In the genomic region with DNA sequence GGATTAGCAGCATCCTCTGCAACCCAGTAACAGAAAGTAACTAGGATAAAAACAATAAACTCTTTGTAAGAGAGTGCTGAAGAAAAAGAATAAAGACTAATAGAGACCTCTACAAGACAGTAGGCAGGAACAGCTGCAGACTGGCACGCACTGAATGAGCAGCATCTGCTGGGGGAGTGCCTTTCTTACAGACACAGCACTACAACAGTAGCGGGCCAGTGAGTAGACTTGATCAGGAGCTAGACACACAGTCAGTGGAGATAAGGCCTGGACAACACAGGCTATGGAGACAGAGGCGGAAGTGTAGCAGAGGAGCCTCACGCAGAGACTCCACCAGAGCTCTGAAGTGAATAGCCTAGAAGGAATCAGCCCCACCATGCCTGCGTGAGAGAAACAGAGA, we compare ENCODE assay signal across 21 mouse cellular contexts. TPM values are rescaled to one million over a fixed set of nuclear protein-coding genes. Genes with fewer than 3 reads are reported as not detected.
DNase-seq lines count a peak whose midpoint lies in the region; ATAC-seq and TF ChIP-seq lines count a peak whose summit lies in the region.
"Had no signal": no experiment of that assay in that cellular context is flagged by ENCODE, and none has a peak within 500 bp of the region (broad histone marks: within the 10 kb centered on the region; RNA-seq: fewer than 3 reads in every experiment).

No protein-coding gene starts in this region.

- H3K36me3 ChIP-seq in hindbrain, embryonic 10.5 days: peaks cover 34% of the 10 kb centered on the region
- H3K36me3 ChIP-seq in hindbrain, embryonic 14.5 days (replicated peaks; ENCODE audit: control insufficient read depth, insufficient read depth): peaks cover 10% of the 10 kb centered on the region
- no peaks in the 10 kb centered on the region for H3K36me3 ChIP-seq in neural tube, embryonic 11.5 days (ENCODE audit: control insufficient read depth, insufficient read depth, low read length)
- no peaks in the 10 kb centered on the region for H3K36me3 ChIP-seq in forebrain, embryonic 16.5 days (ENCODE audit: control insufficient read depth, insufficient read depth)
- H3K36me3 ChIP-seq in stomach, postnatal 0 days (ENCODE audit: control insufficient read depth, insufficient read depth, low read length): no peaks in the 10 kb centered on the region

- no peak overlapping the region for H3K4me3 ChIP-seq in hindbrain, embryonic 10.5 days
- no peak overlapping the region for H3K4me3 ChIP-seq in hindbrain, embryonic 14.5 days (replicated peaks; ENCODE audit: low read length)
- H3K4me3 ChIP-seq in neural tube, embryonic 11.5 days (ENCODE audit: low read depth, low read length): no peak overlapping the region
- no peak overlapping the region for H3K4me3 ChIP-seq in forebrain, embryonic 16.5 days (replicated peaks; ENCODE audit: low read length)
- no peak overlapping the region for H3K4me3 ChIP-seq in stomach, postnatal 0 days (ENCODE audit: low read depth, low read length)
- H3K4me3 ChIP-seq: lung, embryonic 15.5 days; megakaryocyte, embryonic 14.5 days; neural tube, embryonic 12.5 days had no signal

- no peak overlapping the region for H3K4me2 ChIP-seq in hindbrain, embryonic 14.5 days (replicated peaks)
- H3K4me2 ChIP-seq in neural tube, embryonic 11.5 days (ENCODE audit: low read depth): no peak overlapping the region
- no peak overlapping the region for H3K4me2 ChIP-seq in forebrain, embryonic 16.5 days (ENCODE audit: low read length)
- no peak overlapping the region for H3K4me2 ChIP-seq in stomach, postnatal 0 days (replicated peaks; ENCODE audit: low read depth)
- H3K4me2 ChIP-seq: lung, embryonic 15.5 days; neural tube, embryonic 12.5 days had no signal

- no peaks in the 10 kb centered on the region for H3K27me3 ChIP-seq in hindbrain, embryonic 10.5 days (ENCODE audit: insufficient read depth, poor library complexity, severe bottlenecking)
- no peaks in the 10 kb centered on the region for H3K27me3 ChIP-seq in hindbrain, embryonic 14.5 days (ENCODE audit: control insufficient read depth, insufficient read depth, low read length)
- no peaks in the 10 kb centered on the region for H3K27me3 ChIP-seq in neural tube, embryonic 11.5 days (ENCODE audit: control insufficient read depth, insufficient read depth, low read length)
- no peaks in the 10 kb centered on the region for H3K27me3 ChIP-seq in forebrain, embryonic 16.5 days (replicated peaks; ENCODE audit: control insufficient read depth, insufficient read depth, low read length)
- no peaks in the 10 kb centered on the region for H3K27me3 ChIP-seq in stomach, postnatal 0 days (ENCODE audit: control insufficient read depth, insufficient read depth, low read length)
- H3K27me3 ChIP-seq: lung, embryonic 15.5 days; megakaryocyte, embryonic 14.5 days; neural tube, embryonic 12.5 days had no signal

- no peak for TF ChIP-seq CTCF in stomach, postnatal 0 days (IDR thresholded peaks at IDR 0.05; ENCODE audit: low read depth)

- no peak for DNase-seq in hindbrain, embryonic 10.5 days (ENCODE audit: low spot score)
- no peak for DNase-seq in hindbrain, embryonic 14.5 days (ENCODE audit: low spot score)
- DNase-seq in neural tube, embryonic 11.5 days (ENCODE audit: low spot score): no peak
- DNase-seq in neural tube, embryonic 10.5 days (ENCODE audit: extremely low spot score, low spot score): no peak
- DNase-seq in stomach, postnatal 0 days (ENCODE audit: low spot score): no peak
- no peak for DNase-seq in urinary bladder, adult 18-20 months (ENCODE audit: low spot score in 2 of 2)
- DNase-seq in left cerebral cortex, postnatal 14 days (ENCODE audit: low spot score in 2 of 2): no peak
- DNase-seq: cerebellum, adult 18-20 months; gastrocnemius, postnatal 14 days; thymus, postnatal 14 days had no signal

- no peaks in the 10 kb centered on the region for H3K9me3 ChIP-seq in hindbrain, embryonic 10.5 days
- no peaks in the 10 kb centered on the region for H3K9me3 ChIP-seq in hindbrain, embryonic 14.5 days (ENCODE audit: control insufficient read depth, low read length)
- H3K9me3 ChIP-seq in neural tube, embryonic 11.5 days (ENCODE audit: control insufficient read depth, low read length): no peaks in the 10 kb centered on the region
- no peaks in the 10 kb centered on the region for H3K9me3 ChIP-seq in forebrain, embryonic 16.5 days (ENCODE audit: control insufficient read depth, low read length)
- no peaks in the 10 kb centered on the region for H3K9me3 ChIP-seq in stomach, postnatal 0 days (ENCODE audit: control insufficient read depth, low read length)
- H3K9me3 ChIP-seq: lung, embryonic 15.5 days; megakaryocyte, embryonic 14.5 days; neural tube, embryonic 12.5 days had no signal

- peaks cover 4% of the 10 kb centered on the region; the same call in 1 of the 2 replicates for H3K4me1 ChIP-seq in hindbrain, embryonic 10.5 days (replicated peaks)
- H3K4me1 ChIP-seq in hindbrain, embryonic 14.5 days (replicated peaks; ENCODE audit: control insufficient read depth, insufficient read depth, low read length): no peaks in the 10 kb centered on the region
- H3K4me1 ChIP-seq in neural tube, embryonic 11.5 days (ENCODE audit: control insufficient read depth, insufficient read depth, low read length): no peaks in the 10 kb centered on the region
- peaks cover 4% of the 10 kb centered on the region; the same call in 1 of the 2 replicates for H3K4me1 ChIP-seq in forebrain, embryonic 16.5 days (replicated peaks; ENCODE audit: control insufficient read depth, insufficient read depth, low read length)
- H3K4me1 ChIP-seq in stomach, postnatal 0 days (replicated peaks; ENCODE audit: control insufficient read depth, insufficient read depth): no peaks in the 10 kb centered on the region
- H3K4me1 ChIP-seq: lung, embryonic 15.5 days; neural tube, embryonic 12.5 days had no signal

- TF ChIP-seq EP300 in stomach, postnatal 0 days (optimal IDR thresholded peaks at IDR 0.05): no peak

- no peak overlapping the region for H3K9ac ChIP-seq in hindbrain, embryonic 14.5 days
- H3K9ac ChIP-seq in neural tube, embryonic 11.5 days (ENCODE audit: low read length): no peak overlapping the region
- no peak overlapping the region for H3K9ac ChIP-seq in forebrain, embryonic 16.5 days (replicated peaks; ENCODE audit: low read depth, low read length)
- H3K9ac ChIP-seq in stomach, postnatal 0 days (ENCODE audit: low read length): no peak overlapping the region
- H3K9ac ChIP-seq: lung, embryonic 15.5 days; neural tube, embryonic 12.5 days had no signal

- H3K27ac ChIP-seq in hindbrain, embryonic 10.5 days: 0 out of 2 replicates have a peak overlapping the region, but pooled peaks have one; percentile 25
- no peak overlapping the region for H3K27ac ChIP-seq in hindbrain, embryonic 14.5 days
- peak overlapping the region; percentile 39; the same call in 1 of the 2 replicates for H3K27ac ChIP-seq in neural tube, embryonic 11.5 days (ENCODE audit: low read depth, low read length)
- no peak overlapping the region for H3K27ac ChIP-seq in forebrain, embryonic 16.5 days (ENCODE audit: low read length)
- H3K27ac ChIP-seq in stomach, postnatal 0 days (replicated peaks): no peak overlapping the region
- H3K27ac ChIP-seq: kidney, postnatal 0 days; lung, embryonic 15.5 days; neural tube, embryonic 12.5 days had no signal

- ATAC-seq in hindbrain, embryonic 14.5 days (ENCODE audit: low FRiP score): no peak; the same call in 1 of the 2 replicates
- no peak for ATAC-seq in neural tube, embryonic 11.5 days (ENCODE audit: insufficient read depth, low FRiP score, low TSS enrichment)
- peak; percentile 31; the same call in 1 of the 2 replicates for ATAC-seq in forebrain, embryonic 16.5 days
- 0 out of 2 replicates have a peak, but pooled peaks have one; percentile 35 for ATAC-seq in stomach, postnatal 0 days (ENCODE audit: low FRiP score, low TSS enrichment)
- ATAC-seq: activated CD4-positive, CD25-positive, alpha-beta regulatory T cell, adult 4 months had no signal

- WGBS in hindbrain, embryonic 10.5 days: 83% methylated on average over 5 of the region's 5 CpGs
- WGBS in hindbrain, embryonic 14.5 days: 59% methylated on average over 5 of the region's 5 CpGs
- WGBS in neural tube, embryonic 11.5 days: 81% methylated on average over 5 of the region's 5 CpGs
- 65% methylated on average over 5 of the region's 5 CpGs for WGBS in forebrain, embryonic 16.5 days
- WGBS in stomach, postnatal 0 days: 84% methylated on average over 5 of the region's 5 CpGs

- intact Hi-C loops in left cerebral cortex, postnatal 14 days (cut with DNase I): no loop called here

RNA-seq across cellular contexts. Expression of a gene that starts 16.8 kb away (rescaled TPM):
- 50.1 and 50.8 TPM in 2 replicates for polyA plus RNA-seq in hindbrain, embryonic 10.5 days (2016; fragmentation: Nextera tagmentation; extraction: Ambion mirVana)
- polyA plus RNA-seq in hindbrain, embryonic 14.5 days (2014; fragmentation: Nextera tagmentation; extraction: Ambion mirVana): 43.3 and 45.5 TPM in 2 replicates
- polyA plus RNA-seq in neural tube, embryonic 11.5 days (2014; fragmentation: Nextera tagmentation; extraction: Ambion mirVana): 46.4 and 46.7 TPM in 2 replicates
- 49.4 and 51.0 TPM in 2 replicates for polyA plus RNA-seq in forebrain, embryonic 16.5 days (2015; fragmentation: Nextera tagmentation; extraction: Ambion mirVana)
- polyA plus RNA-seq in stomach, postnatal 0 days (2015; fragmentation: Nextera tagmentation; extraction: Ambion mirVana): 46.2 and 46.7 TPM in 2 replicates
- 10 to 100 TPM; 28.8 to 29.1 TPM for total RNA-seq in left cerebral cortex, postnatal 14 days (2021)

RNA-seq across cellular contexts. Expression of a gene that starts 23.2 kb away (rescaled TPM):
- polyA plus RNA-seq in hindbrain, embryonic 10.5 days (2016; fragmentation: Nextera tagmentation; extraction: Ambion mirVana): 58.3 and 63.1 TPM in 2 replicates
- 132 and 145 TPM in 2 replicates for polyA plus RNA-seq in hindbrain, embryonic 14.5 days (2014; fragmentation: Nextera tagmentation; extraction: Ambion mirVana)
- 94.1 and 100 TPM in 2 replicates for polyA plus RNA-seq in neural tube, embryonic 11.5 days (2014; fragmentation: Nextera tagmentation; extraction: Ambion mirVana)
- polyA plus RNA-seq in forebrain, embryonic 16.5 days (2015; fragmentation: Nextera tagmentation; extraction: Ambion mirVana): 99.0 and 109 TPM in 2 replicates
- 37.9 and 40.6 TPM in 2 replicates for polyA plus RNA-seq in stomach, postnatal 0 days (2015; fragmentation: Nextera tagmentation; extraction: Ambion mirVana)
- total RNA-seq in left cerebral cortex, postnatal 14 days (2021): 100 to 1,000 TPM; 123 to 130 TPM

RNA-seq across cellular contexts. Expression of a gene that starts 43.3 kb away (rescaled TPM):
- 113 and 119 TPM in 2 replicates for polyA plus RNA-seq in hindbrain, embryonic 10.5 days (2016; fragmentation: Nextera tagmentation; extraction: Ambion mirVana)
- 127 and 137 TPM in 2 replicates for polyA plus RNA-seq in hindbrain, embryonic 14.5 days (2014; fragmentation: Nextera tagmentation; extraction: Ambion mirVana)
- polyA plus RNA-seq in neural tube, embryonic 11.5 days (2014; fragmentation: Nextera tagmentation; extraction: Ambion mirVana): 107 and 109 TPM in 2 replicates
- polyA plus RNA-seq in forebrain, embryonic 16.5 days (2015; fragmentation: Nextera tagmentation; extraction: Ambion mirVana): 164 and 176 TPM in 2 replicates
- 128 and 134 TPM in 2 replicates for polyA plus RNA-seq in stomach, postnatal 0 days (2015; fragmentation: Nextera tagmentation; extraction: Ambion mirVana)
- total RNA-seq in left cerebral cortex, postnatal 14 days (2021): 10 to 100 TPM; 70.9 to 73.7 TPM

RNA-seq across cellular contexts. Expression of a gene that starts 49.5 kb away (rescaled TPM):
- not detected in 2 replicates for polyA plus RNA-seq in hindbrain, embryonic 10.5 days (2016; fragmentation: Nextera tagmentation; extraction: Ambion mirVana)
- polyA plus RNA-seq in hindbrain, embryonic 14.5 days (2014; fragmentation: Nextera tagmentation; extraction: Ambion mirVana): not detected in 2 replicates
- polyA plus RNA-seq in neural tube, embryonic 11.5 days (2014; fragmentation: Nextera tagmentation; extraction: Ambion mirVana): not detected in 2 replicates
- polyA plus RNA-seq in forebrain, embryonic 16.5 days (2015; fragmentation: Nextera tagmentation; extraction: Ambion mirVana): not detected in 2 replicates
- not detected in 2 replicates for polyA plus RNA-seq in stomach, postnatal 0 days (2015; fragmentation: Nextera tagmentation; extraction: Ambion mirVana)
- not detected for total RNA-seq in left cerebral cortex, postnatal 14 days (2021)
- total RNA-seq: adrenal gland, postnatal 4 days; gastrocnemius, postnatal 14 days; layer of hippocampus, adult 8-10 months; left cerebral cortex, postnatal 10 days had no signal
- polyA plus RNA-seq: activated CD4-positive, CD25-positive, alpha-beta regulatory T cell, adult 4 months; heart, embryonic 14.5 days; intestine, embryonic 14.5 days; kidney, postnatal 0 days; lung, embryonic 15.5 days; neural tube, embryonic 12.5 days had no signal

RNA-seq across cellular contexts. Expression of a gene that starts 52.7 kb away (rescaled TPM):
- polyA plus RNA-seq in hindbrain, embryonic 10.5 days (2016; fragmentation: Nextera tagmentation; extraction: Ambion mirVana): 11.3 and 11.9 TPM in 2 replicates
- 14.7 and 15.0 TPM in 2 replicates for polyA plus RNA-seq in hindbrain, embryonic 14.5 days (2014; fragmentation: Nextera tagmentation; extraction: Ambion mirVana)
- polyA plus RNA-seq in neural tube, embryonic 11.5 days (2014; fragmentation: Nextera tagmentation; extraction: Ambion mirVana): 13.9 and 16.8 TPM in 2 replicates
- polyA plus RNA-seq in forebrain, embryonic 16.5 days (2015; fragmentation: Nextera tagmentation; extraction: Ambion mirVana): 8.3 and 8.5 TPM in 2 replicates
- polyA plus RNA-seq in stomach, postnatal 0 days (2015; fragmentation: Nextera tagmentation; extraction: Ambion mirVana): 5.2 and 5.5 TPM in 2 replicates
- 10 to 100 TPM; 36.3 to 42.0 TPM for total RNA-seq in left cerebral cortex, postnatal 14 days (2021)

Comparison
In these comparisons a context has a peak if more than half of its experiments do, and no peak if none do; other contexts are left out.
1. H3K27ac ChIP-seq: peak in hindbrain, embryonic 10.5 days (single experiment) and neural tube, embryonic 11.5 days (single experiment); none in hindbrain, embryonic 14.5 days (single experiment), forebrain, embryonic 16.5 days (single experiment) and stomach, postnatal 0 days (single experiment).
2. ATAC-seq: peak in forebrain, embryonic 16.5 days (single experiment) and stomach, postnatal 0 days (single experiment); none in hindbrain, embryonic 14.5 days (single experiment) and neural tube, embryonic 11.5 days (single experiment).